Mouse (Mus musculus) neutrophil, adult 65 days (primary cell): ENCODE measurements around the gene Nutf2. TPM values are rescaled to one million over a fixed set of nuclear protein-coding genes. Genes with fewer than 3 reads are reported as not detected.

ENCODE experiments used
- total RNA-seq: library from RNA; stranded (reverse); gene quantifications from 2 replicates; pipeline ENCODE4 v1.2.4, GENCODE M21; 2023

The Nutf2 gene
- 4.2 and 17.5 TPM in 2 replicates for total RNA-seq

GRCm38 (mm10) chr8:105860143-105860981 is at the start of gene Nutf2:
Gene Nutf2 (plus strand): TSS chr8:105860580.

GRCm38 (mm10) chr8:105826861-105827848 is 33.2 kb upstream of the Nutf2 start, which contains the start of the genes Ranbp10 and Tsnaxip1:
Gene Ranbp10 (minus strand): TSS chr8:105827350.
Gene Tsnaxip1 (plus strand): TSS chr8:105827731.

GRCm38 (mm10) chr8:105853178-105853577 is 7.2 kb upstream of the Nutf2 start, which contains the start of gene Cenpt:
Gene Cenpt (minus strand): TSS chr8:105853278.

GRCm38 (mm10) chr8:105854715-105855216 is 5.6 kb upstream of the Nutf2 start, which contains the start of gene Thap11:
Gene Thap11 (plus strand): TSS chr8:105855132.

GRCm38 (mm10) chr8:105880754-105881520 is 20.6 kb downstream of the Nutf2 start, which contains the start of gene Edc4:
Gene Edc4 (plus strand): TSS chr8:105880881.

GRCm38 (mm10) chr8:105893339-105893738 is 33.0 kb downstream of the Nutf2 start, which contains the start of gene Nrn1l:
Gene Nrn1l (plus strand): TSS chr8:105893567.

GRCm38 (mm10) chr8:105900180-105900940 is 40.0 kb downstream of the Nutf2 start, which contains the start of gene Pskh1:
Gene Pskh1 (plus strand): TSS chr8:105900441.

Other genes starting within 250 kb of the Nutf2 start
- 81.4 and 116 TPM in 2 replicates for gene Ctcf, start 224.0 kb upstream of the Nutf2 start, total RNA-seq
- 0.66 TPM in 1 of 2 replicates, not detected in the other for gene Agrp, start 223.2 kb upstream of the Nutf2 start, total RNA-seq
- gene Carmil2, start 174.3 kb upstream of the Nutf2 start, total RNA-seq = 10.1 and 11.5 TPM in 2 replicates
- gene Acd, start 159.5 kb upstream of the Nutf2 start, total RNA-seq = 25.3 and 25.9 TPM in 2 replicates
- 4.4 and 5.0 TPM in 2 replicates for gene Pard6a, start 159.4 kb upstream of the Nutf2 start, total RNA-seq
- not detected in 2 replicates for gene 4933405L10Rik, start 152.9 kb upstream of the Nutf2 start, total RNA-seq
- gene Enkd1, start 152.4 kb upstream of the Nutf2 start, total RNA-seq = 6.0 and 6.4 TPM in 2 replicates
- 0.25 and 0.60 TPM in 2 replicates for gene Gfod2, start 101.9 kb upstream of the Nutf2 start, total RNA-seq
- gene Ranbp10, start 33.2 kb upstream of the Nutf2 start, total RNA-seq = 25.4 and 31.0 TPM in 2 replicates
- not detected in 2 replicates for gene Tsnaxip1, start 32.8 kb upstream of the Nutf2 start, total RNA-seq
- 10.3 and 15.0 TPM in 2 replicates for gene Cenpt, start 7.3 kb upstream of the Nutf2 start, total RNA-seq
- gene Thap11, start 5.4 kb upstream of the Nutf2 start, total RNA-seq = 29.9 and 31.8 TPM in 2 replicates
- gene Edc4, start 20.3 kb downstream of the Nutf2 start, total RNA-seq = 42.1 and 49.4 TPM in 2 replicates
- not detected in 2 replicates for gene Nrn1l, start 33.0 kb downstream of the Nutf2 start, total RNA-seq
- gene Pskh1, start 39.9 kb downstream of the Nutf2 start, total RNA-seq = 8.1 and 8.8 TPM in 2 replicates
- not detected in 2 replicates for gene Ctrl, start 73.3 kb downstream of the Nutf2 start, total RNA-seq
- gene Psmb10, start 77.9 kb downstream of the Nutf2 start, total RNA-seq = 64.3 and 67.4 TPM in 2 replicates
- gene Lcat, start 82.8 kb downstream of the Nutf2 start, total RNA-seq = not detected in 2 replicates
- gene Slc12a4, start 105.5 kb downstream of the Nutf2 start, total RNA-seq = 5.3 and 7.5 TPM in 2 replicates
- gene Dpep3, start 118.8 kb downstream of the Nutf2 start, total RNA-seq = not detected in 2 replicates
- gene Dus2, start 130.8 kb downstream of the Nutf2 start, total RNA-seq = 2.4 and 2.8 TPM in 2 replicates
- gene Dpep2nb, start 145.4 kb downstream of the Nutf2 start, total RNA-seq = not detected in 2 replicates
- 12.2 and 15.5 TPM in 2 replicates for gene Ddx28, start 151.3 kb downstream of the Nutf2 start, total RNA-seq
- 47.1 and 48.2 TPM in 2 replicates for gene Nfatc3, start 198.3 kb downstream of the Nutf2 start, total RNA-seq